Mouse (Mus musculus) layer of hippocampus, postnatal 25 days (tissue): ENCODE measurements around the gene Tap2. TPM values are rescaled to one million over a fixed set of nuclear protein-coding genes. Genes with fewer than 3 reads are reported as not detected.
"Not testable (repeated sequence)": the region's sequence is repeated elsewhere in the genome, so short reads cannot be mapped to it uniquely, and the experiment has no call there.

ENCODE experiments used
- DNase-seq, 2 experiments: peaks; one replicate each; pipeline ENCODE4 v3.0.0; 2022; ENCODE audit warnings: mixed read lengths in 2 of 2, low spot score in 1 of 2; ENCODE audit errors: extremely low spot score in 1 of 2
- total RNA-seq, 2 experiments: library from RNA; stranded (reverse); gene quantifications; 2 replicates each; pipeline ENCODE4 v1.2.3; 2021

Gene Tap2
- total RNA-seq, 2 experiments from 2014 or later: 7.0 to 8.9 TPM

DNA sequence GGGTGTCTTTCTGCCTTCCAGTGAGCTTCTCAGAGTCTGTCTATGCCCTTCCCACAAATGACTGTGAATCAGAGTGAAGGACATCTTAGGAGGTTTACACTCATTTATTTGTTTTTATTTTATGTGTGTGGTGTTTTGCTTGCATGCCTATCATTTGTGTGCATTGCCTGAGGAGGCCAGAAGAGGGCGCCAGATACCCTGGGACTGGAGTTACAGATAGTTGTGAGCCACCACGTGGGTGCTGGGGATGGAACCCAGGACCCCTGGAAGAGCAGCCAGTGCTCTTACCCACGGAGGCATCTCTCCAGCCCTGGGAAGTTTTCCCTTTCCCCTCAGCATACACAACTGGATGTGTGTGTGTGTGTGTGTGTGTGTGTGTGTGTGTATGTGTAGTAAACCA, 6.4 kb downstream of the Tap2 start:
- no peak for DNase-seq

DNA sequence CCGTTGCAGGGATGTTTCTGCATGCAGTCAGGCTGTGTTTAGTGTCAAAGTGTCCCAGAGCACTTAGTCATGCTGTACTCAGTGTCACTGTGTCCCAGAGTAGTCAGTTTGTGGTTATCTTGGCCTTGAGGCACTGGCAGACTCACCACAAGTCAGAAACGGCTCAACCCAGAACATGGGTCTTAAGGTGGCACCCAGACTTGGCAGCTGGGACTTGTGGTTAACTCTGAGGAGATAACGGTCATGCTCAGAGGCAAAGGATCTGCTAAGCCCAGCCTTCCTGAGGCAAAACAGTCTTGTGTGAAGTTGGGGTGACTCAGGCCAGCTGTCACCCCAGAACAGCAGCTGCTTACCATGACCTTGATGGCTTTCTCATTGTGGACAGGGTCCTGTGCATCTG, 7.3 kb downstream of the Tap2 start:
- no peak for DNase-seq

DNA sequence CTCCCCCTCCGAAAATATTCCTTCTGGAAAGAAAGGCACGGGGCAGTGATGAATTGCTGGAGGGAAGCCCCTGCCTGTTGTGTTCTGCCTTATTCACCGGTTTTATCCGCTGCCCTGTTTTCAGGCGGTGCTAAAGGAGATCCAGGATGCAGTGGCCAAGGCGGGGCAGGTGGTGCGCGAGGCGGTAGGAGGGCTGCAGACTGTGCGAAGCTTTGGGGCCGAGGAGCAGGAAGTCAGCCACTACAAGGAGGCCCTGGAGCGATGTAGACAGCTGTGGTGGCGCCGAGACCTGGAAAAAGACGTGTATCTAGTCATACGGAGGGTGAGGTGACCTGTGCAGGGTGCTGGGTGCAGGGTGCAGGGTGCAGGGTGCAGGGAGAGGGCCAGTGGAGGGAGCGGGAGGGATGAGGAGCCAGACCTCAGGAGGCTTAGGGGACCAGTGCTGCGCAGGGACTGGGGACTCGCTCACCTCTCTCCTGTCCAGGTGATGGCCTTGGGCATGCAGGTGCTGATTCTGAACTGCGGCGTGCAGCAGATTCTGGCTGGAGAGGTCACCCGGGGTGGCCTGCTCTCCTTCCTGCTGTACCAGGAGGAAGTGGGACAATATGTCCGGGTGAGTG, 8.5 kb downstream of the Tap2 start:
- DNase-seq: no peak

DNA sequence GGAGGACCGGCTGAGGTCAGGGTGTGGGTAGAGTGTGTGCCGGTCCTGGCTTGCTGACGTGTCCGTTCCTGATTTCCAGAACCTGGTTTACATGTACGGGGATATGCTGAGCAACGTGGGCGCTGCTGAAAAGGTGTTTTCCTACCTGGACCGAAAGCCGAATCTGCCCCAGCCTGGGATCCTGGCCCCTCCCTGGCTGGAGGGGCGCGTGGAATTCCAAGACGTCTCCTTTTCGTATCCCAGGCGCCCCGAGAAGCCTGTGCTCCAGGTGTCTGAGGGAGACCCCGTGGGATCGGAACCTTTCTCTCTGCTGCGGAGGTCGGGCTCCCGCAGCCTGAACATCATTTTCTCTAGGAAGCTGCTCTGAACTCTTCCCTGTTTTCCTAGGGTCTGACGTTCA, 10.6 kb downstream of the Tap2 start:
- DNase-seq: no peak

DNA sequence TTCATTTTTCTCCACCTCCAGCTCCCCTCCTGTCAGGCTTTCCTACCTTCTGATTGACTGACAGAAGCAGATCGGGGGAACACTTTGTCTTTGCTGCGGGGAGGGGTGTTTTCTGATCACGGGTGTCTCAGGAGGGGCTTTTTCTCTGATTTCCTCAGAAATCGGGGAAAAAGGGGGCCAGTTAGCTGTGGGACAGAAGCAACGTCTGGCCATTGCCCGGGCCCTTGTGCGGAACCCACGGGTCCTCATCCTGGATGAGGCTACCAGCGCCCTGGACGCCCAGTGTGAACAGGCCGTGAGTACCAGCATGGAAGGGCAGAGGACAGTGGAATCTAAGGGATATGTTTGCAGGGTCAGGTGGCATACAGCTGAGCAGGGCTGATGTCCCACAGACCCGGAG, 11.8 kb downstream of the Tap2 start:
- no peak for DNase-seq

DNA sequence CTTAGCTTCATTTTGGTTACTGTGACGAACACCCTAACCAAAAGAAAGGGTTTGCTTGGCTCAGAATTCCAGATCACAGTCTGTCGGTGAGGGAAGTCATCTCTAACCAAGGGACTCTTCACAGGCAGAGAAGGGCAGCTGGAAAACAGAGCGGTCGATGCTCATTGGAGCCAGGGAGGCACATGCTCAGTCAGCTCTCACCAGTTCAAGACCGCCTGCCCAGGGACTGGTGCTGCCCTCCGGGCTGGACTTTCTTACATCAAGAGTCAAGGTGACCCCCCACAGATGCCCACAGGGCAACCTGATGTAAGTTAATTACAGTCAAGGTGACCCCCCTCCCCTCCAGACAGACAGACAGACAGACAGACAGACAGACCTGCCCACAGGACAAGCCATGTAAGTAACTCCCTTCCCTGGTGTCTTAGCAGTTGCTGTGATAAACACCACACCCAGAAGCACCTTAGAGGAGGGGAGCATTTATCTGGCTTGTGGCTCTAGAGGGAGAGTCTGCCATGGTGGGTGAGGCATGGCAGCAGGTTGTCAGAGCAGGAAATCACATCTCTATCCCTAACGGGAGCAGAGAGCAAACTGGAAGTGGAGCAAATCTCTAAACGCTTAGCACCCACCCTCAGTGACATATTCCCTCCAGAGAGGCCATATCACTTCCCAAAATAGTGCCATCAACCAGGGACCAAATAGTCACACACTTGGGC, 14.0 kb downstream of the Tap2 start:
- DNase-seq: no peak

DNA sequence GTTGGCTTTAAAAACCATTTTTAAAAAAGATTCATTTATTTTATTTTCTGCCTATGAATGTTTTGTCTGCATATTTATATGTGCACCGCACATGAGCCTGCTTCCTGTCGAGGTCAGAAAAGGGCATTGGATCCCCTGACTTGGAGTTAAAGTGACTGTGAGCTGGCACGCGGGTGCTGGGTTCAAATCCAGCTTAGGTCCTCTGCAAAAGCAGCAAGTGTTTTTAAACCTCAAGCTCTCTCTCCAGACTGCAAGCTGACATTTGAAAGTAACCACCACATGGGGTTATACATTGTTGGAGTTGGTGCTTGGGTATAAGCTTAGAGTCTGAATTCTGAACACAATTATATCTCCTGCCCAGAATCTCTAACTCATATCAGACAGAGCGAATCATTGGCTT, 14.7 kb downstream of the Tap2 start:
- DNase-seq: no peak

DNA sequence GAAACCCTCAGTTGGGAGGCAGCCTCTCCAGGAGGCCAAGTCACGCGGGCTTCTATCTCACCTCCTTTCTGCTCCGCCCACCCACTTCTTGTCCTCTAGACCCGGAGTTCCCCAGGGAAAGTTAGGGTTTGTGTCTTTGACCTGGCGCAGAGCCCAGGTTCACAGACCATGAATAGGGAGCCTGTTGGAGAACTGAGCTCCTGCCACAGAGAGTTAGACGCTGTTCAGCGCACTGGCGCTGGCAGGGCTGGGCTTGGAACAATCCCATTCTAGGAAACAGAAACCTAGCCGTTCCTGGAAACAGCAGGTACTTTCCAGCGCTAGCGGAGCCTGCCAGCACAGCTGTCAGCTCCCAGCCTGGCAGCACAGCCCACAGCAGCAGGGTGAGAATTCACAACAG, 15.3 kb downstream of the Tap2 start:
- DNase-seq: no peak

DNA sequence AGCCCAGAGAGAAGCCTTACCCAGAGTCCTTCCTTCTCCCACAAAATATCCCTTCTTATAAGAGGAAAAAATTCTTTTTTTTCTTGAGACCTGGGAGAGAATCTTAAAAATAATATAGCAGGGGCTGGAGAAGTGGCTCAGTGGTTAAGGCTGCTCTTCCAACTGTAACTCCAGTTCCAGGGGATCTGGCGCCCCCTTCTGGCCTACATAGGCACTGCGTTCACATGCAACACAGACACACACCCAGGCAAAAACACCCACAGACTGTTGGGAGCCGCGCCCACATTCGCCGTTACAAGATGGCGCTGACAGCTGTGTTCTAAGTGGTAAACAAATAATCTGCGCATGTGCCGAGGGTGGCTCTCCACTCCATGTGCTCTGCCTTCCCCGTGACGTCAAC, 15.8 kb downstream of the Tap2 start:
- peak in 1 of 2 experiments; percentile 54 for DNase-seq

DNA sequence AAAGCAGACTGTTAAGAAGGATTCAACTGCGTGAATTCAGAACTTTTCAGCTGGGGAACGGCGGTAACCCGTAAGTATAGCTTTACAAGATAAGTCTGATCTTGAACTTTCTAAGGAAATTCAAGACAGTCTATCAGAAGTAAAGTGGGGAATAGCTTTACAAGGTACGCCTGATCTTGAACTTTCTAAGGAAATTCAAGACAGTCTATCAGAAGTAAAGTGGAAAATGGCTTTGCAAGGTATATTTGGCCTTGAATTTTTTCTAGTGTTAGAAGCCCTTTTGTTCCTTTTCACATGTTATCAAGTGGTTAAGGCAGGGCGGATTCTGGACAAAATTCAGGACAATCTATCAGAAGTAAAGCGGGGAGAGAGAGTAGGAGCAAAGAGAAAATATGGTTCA, 16.5 kb downstream of the Tap2 start:
- not testable (repeated sequence) for DNase-seq

DNA sequence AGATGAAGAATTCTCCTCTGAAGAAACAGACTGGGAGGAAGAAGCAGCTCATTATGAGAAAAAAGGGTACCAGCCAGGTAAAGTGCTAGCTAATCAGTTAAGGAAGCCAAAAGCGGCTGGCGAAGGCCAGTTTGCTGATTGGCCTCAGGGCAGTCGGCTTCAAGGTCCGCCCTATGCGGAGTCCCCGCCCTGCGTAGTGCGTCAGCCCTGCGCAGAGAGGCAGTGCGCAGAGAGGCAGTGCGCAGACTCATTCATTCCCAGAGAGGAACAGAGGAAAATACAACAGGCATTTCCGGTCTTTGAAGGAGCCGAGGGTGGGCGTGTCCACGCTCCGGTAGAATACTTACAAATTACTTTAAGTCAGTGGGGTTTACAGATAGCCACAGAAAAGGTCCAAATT, 17.1 kb downstream of the Tap2 start:
- not testable (repeated sequence) for DNase-seq

DNA sequence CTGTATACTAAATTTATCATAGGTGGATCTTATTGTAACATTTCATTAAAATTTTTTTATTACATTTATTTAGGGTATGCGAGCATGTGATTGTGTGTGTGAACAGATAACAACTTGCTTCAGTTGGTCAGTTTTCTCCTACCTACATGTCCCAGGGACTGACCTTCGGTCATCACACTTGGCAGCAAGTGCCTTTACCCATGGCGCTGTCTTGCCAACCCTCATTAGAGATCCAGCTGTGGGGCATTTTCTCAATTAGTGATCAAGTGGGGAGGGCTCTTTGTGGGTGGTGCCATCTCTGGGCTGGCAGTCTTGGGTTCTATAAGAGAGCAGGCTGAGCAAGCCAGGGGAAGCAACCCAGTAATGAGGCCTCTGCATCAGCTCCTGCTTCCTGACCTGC, 21.5 kb downstream of the Tap2 start:
- DNase-seq: no peak

DNA sequence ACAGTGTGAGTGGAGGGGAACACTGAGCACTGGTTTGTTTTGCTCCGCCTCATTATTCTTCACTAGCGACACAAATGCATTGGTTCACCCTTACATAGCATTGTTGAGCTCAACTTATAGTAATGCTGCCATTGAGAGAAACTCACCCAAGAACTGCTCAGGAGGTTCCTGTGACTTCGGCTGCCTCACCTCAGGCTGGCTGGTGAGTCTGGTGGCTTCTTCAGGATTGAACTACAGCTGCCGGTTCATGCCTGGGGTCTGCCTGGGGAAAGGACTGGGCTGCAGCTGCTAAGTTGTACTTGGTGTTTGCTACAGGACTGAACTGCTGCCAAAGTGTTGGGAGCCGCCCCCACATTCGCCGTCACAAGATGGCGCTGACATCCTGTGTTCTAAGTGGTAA, 22.1 kb downstream of the Tap2 start:
- no peak for DNase-seq

DNA sequence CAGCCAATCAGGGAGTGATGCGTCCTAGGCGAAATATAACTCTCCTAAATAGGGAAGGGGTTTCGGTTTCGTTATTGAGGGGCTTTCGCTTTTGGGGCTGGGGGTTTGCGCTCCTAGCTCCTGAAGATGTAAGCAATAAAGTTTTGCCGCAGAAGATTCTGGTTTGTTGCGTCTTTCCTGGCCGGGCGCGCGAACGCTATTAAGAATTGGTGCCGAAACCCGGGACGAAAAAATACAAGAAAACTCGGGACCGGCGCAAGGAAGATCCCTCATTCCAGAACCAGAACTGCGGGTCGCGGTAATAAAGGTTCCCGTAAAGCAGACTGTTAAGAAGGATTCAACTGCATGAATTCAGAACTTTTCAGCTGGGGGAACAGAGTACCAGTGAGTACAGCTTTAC, 22.6 kb downstream of the Tap2 start:
- not testable (repeated sequence) for DNase-seq

DNA sequence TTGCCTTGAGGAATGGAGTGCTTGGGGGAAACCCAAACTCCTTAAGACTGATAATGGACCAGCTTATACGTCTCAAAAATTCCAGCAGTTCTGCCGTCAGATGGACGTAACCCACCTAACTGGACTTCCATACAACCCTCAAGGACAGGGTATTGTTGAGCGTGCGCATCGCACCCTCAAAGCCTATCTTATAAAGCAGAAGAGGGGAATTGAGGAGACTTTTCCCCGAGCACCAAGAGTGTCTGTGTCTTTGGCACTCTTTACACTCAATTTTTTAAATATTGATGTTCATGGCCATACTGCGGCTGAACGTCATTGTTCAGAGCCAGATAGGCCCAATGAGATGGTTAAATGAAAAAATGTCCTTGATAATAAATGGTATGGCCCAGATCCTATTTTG, 27.6 kb downstream of the Tap2 start:
- DNase-seq: not testable (repeated sequence)

DNA sequence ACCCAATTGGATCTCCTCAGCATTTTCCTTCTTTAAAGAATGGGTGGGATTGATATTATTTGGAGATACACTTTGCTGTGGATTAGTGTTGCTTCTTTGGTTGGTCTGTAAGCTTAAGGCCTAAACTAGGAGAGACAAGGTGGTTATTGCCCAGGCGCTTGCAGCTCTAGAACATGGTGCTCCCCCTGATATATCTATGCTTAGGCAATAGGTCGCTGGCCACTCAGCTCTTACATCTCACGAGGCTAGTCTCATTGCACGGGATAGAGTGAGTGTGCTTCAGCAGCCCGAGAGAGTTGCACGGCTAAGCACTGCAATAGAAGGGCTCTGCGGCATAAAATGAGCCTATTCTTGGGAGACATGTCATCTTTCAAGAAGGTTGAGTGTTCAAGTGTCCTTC, 28.7 kb downstream of the Tap2 start:
- DNase-seq: not testable (repeated sequence)

DNA sequence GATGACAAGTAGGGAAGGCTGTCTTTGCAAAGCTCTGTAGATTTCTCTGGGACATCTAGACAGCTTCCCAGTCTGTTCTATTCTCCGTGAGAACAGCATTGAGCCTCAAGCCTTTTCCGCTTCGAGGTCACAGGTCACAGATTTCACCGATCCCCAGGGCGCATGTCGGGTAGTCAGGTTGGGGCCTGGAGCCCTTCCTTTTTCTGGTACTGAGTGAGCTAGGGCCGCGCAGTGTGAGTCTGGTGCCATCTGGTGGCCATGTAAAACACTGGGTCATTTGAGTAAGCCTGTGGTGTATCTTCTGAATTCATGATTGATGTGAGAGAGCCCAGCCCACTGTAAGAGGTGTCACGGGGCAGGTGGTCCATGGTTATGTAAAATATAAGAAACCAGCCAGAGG, 31.6 kb downstream of the Tap2 start:
- peak; percentile 44 to 80 for DNase-seq

DNA sequence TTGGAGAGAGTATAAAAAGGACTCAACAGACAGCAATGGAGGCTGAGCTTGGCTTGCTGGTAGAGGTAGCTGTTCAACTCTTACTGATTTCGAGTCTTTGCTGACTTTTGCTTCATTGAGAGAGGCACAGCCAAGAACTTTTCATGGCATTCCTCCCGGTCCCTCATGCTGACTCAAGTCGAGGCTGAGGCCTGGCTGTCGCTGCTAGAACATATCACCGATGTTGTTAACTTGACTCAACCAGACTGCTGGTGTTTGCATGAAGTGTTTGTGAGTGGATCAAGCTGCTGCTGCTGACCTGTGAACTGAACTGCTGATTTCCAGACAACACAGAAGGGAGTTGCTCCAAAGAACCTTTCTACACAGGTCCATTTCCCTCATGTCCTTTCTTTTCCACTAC, 33.4 kb downstream of the Tap2 start:
- DNase-seq: no peak

DNA sequence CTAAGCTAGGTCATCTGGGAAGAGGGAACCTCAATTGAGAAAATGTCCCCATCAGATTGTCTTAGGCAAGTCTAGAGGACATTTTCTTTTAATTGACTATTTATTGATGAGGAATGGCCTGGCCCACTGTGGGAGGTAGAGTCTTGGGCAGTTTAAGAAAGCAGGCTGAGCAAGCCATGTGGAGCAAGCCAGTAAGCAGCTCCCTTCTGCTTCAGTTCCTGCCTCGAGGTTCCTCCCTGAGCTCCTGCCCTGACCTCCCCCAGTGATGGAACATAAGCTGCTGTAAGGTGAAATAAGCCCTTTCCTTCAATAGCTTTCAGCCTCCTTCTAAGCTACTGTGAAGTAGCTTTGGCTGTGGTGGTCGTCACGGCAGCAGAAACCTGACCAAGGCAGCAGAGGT, 34.4 kb downstream of the Tap2 start:
- DNase-seq: no peak

DNA sequence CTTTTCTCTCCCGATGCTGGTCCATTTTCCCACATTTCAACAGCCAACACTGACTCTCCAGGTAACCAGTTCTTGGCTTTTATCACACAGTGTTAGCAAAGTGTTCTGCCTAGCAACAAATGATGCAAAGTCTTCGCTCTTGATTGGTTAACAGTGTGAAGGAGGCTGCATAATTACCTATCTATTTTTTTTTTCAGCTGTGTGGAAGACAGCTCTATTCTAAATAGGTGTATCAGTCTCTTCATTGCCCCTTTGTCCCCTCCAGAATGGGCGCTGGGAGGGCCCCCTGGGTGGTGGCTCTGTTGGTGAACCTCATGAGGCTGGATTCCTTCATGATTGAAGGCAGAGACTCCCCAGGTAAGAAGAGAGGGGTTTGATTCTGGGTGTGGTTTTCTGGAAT, 35.4 kb downstream of the Tap2 start, which contains the start of gene H2-Ob:
TSS of gene H2-Ob (plus strand) at position 198 of the 400 bp plus-strand sequence.
- DNase-seq: no peak

DNA sequence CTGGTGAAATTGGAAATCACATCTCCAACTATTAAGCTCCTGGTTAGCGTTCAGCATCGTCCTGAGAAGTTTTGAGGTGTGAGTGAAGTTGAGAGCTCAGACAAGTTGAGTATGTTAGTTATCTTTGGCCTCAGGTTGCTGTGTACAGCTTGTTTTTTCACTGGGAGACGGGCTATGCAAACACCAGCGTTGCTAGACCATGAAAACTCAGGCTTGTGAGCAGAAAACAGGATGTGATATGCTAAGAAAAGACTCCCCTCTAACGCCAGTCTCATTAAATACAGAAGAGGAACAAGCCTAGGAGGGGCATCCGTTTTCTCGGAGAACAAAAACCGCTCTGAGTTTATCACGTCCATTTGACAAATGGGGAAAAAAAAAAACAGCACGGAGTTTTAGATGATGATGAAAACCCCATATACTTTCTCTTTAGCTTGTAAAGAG, 36.3 kb downstream of the Tap2 start:
- no peak for DNase-seq

DNA sequence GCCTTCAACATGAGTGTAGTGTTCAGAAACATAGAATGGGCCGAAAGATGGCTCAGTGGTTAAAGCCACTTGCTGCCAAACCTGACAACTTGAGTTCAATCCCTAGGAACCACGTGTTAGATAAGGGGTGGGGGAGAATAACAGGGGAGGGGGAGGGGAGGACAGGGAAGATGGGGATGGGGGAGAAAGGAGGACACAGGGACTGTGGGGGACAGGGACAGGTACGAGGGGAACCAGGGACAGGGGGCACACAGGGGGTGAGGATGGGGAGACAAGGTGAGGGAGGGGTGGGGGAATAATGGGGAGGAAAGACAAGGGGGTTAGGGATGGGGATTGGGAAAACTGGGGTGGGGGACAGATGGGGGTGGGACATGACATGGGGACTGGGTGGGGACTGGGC, 37.0 kb downstream of the Tap2 start:
- no peak for DNase-seq
